Mouse (Mus musculus) heart, adult 2 months (tissue): ENCODE results near the gene Plppr1.

Experiments
- CTCF ChIP-seq: fragments of 200-600 bp; IDR thresholded peaks from 2 replicates; pipeline ENCODE4 v1.8.1; 2022; ENCODE audit warnings: antibody characterized with exemption, mild to moderate bottlenecking, moderate library complexity
- EP300 ChIP-seq: fragments of 200-500 bp; IDR thresholded peaks from 2 replicates; pipeline ENCODE4 v1.6.1; 2011; ENCODE audit warnings: low read depth, low read length, control low read depth; ENCODE audit not compliant: insufficient read depth

- TF ChIP-seq CTCF (peak; percentile 80), EP300 (no peak)
Measured at GRCm38 (mm10) chr4:49321903-49322635, 263.0 kb downstream of the Plppr1 start.
